Mouse (Mus musculus) lung, adult 2 months (tissue): ENCODE results near the gene Naa40.

ENCODE experiments used
- CTCF ChIP-seq: fragments of 200-500 bp; IDR thresholded peaks from 2 replicates; pipeline ENCODE4 v1.5.1; 2011; ENCODE audit warnings: mild to moderate bottlenecking, low read length, control low read depth; ENCODE audit not compliant: insufficient read depth
- POLR2A ChIP-seq: fragments of 200-500 bp; IDR thresholded peaks from 2 replicates; pipeline ENCODE4 v1.6.1; 2011; ENCODE audit warnings: low read depth, mild to moderate bottlenecking, control low read depth, low read length, borderline replicate concordance; ENCODE audit errors: extremely low read depth

DNA sequence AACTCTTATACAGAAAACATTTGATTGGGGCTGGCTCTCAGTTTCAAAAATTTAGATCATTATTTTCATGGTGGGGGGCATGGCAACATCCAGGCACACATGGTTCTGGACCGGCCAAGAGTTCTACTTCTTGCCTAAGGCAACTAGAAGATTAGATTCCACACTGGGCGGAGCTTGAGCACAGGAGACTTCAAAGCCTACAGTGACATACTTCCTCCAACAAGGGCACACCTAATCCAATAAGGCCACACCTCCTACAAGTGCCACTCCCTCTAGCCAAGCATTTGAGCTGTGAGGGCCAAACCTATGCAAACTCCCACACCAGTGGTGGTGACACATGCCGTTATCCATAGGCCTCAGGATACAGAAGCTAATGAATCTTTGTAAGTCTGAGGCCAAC, 5.0 kb upstream of the Naa40 start:
- TF ChIP-seq CTCF (no peak), POLR2A (no peak)
